Mouse (Mus musculus) liver, postnatal 0 days (tissue): ENCODE results near the gene Mrps34. TPM values are rescaled to one million over a fixed set of nuclear protein-coding genes. Genes with fewer than 3 reads are reported as not detected.

Experiments used
- ATAC-seq: fragments of 200-750 bp; cut with Nextera tagmentation; 2 replicates; pipeline ENCODE4 v1.8.0; 2017; ENCODE audit warnings: mild to moderate bottlenecking, moderate library complexity
- DNase-seq: peaks from one replicate; pipeline ENCODE4 v3.0.0-alpha.2; 2016
- H3K27ac ChIP-seq: fragments of 300-500 bp; sonication (generic); 2 replicates; pipeline ENCODE4 v1.5.1; 2014; ENCODE audit warnings: antibody characterized with exemption, moderate library complexity, mild to moderate bottlenecking, low read depth
- H3K27me3 ChIP-seq: fragments of 300-500 bp; sonication (generic); 2 replicates; pipeline ENCODE4 v1.6.1; 2014; ENCODE audit warnings: low read length, control low read depth, mixed read lengths; ENCODE audit not compliant: insufficient read depth
- H3K36me3 ChIP-seq: fragments of 300-500 bp; sonication (generic); replicated peaks from 2 replicates; pipeline ENCODE4 v1.6.1; 2014; ENCODE audit warnings: mild to moderate bottlenecking, control low read depth, low read length, moderate library complexity, mixed read lengths; ENCODE audit not compliant: insufficient read depth
- H3K4me1 ChIP-seq: fragments of 300-500 bp; sonication (generic); 2 replicates; pipeline ENCODE4 v1.6.1; 2014; ENCODE audit warnings: antibody characterized with exemption, mild to moderate bottlenecking, control low read depth; ENCODE audit not compliant: insufficient read depth
- H3K4me2 ChIP-seq: fragments of 300-500 bp; sonication (generic); 2 replicates; pipeline ENCODE4 v1.6.1; 2014; ENCODE audit warnings: low read depth, mild to moderate bottlenecking, low read length, moderate library complexity, mixed read lengths
- H3K4me3 ChIP-seq: fragments of 300-500 bp; sonication (generic); 2 replicates; pipeline ENCODE4 v1.5.1; 2014; ENCODE audit warnings: low read depth, low read length
- H3K9ac ChIP-seq: fragments of 300-500 bp; sonication (generic); replicated peaks from 2 replicates; pipeline ENCODE4 v1.6.1; 2014; ENCODE audit warnings: mild to moderate bottlenecking, moderate library complexity
- H3K9me3 ChIP-seq: fragments of 300-500 bp; sonication (generic); 2 replicates; pipeline ENCODE4 v1.6.1; 2016; ENCODE audit warnings: mild to moderate bottlenecking, control low read depth, low read length, mixed read lengths
- CTCF ChIP-seq: sonication (generic); IDR thresholded peaks from 2 replicates; pipeline ENCODE4 v1.5.1; 2016; ENCODE audit warnings: antibody characterized with exemption, low read depth
- EP300 ChIP-seq: IDR thresholded peaks from 2 replicates; pipeline ENCODE4 v1.6.1; 2016; ENCODE audit warnings: antibody characterized with exemption, low read depth, mild to moderate bottlenecking
- WGBS: fragments of 180-500 bp; shearing (Covaris S2); extraction: QIAGEN DNeasy Blood & Tissue Kit; methylation state at CpG from one replicate; pipeline ENCODE4 v1.1.7; 2014; ENCODE audit not compliant: insufficient replicate concordance; 5-methylcytosine and 5-hydroxymethylcytosine counted together
- polyA plus RNA-seq: library from polyadenylated mRNA; unstranded; fragments of >200 nt; fragmentation: Nextera tagmentation; extraction: Ambion mirVana; gene quantifications from 2 replicates; pipeline ENCODE4 v1.2.1, GENCODE M21; 2015

Mrps34 gene
- polyA plus RNA-seq, 1 experiment from 2014 or later, result 99.6 TPM

GRCm38 (mm10) chr17:24861785-24862184 is 33.1 kb upstream of the Mrps34 start:
- no peak for TF ChIP-seq EP300
- TF ChIP-seq CTCF, result no peak
- Histone ChIP-seq H3K4me3 (no peak overlapping the region), H3K4me1 (peaks cover 29% of the 10 kb centered on the region), H3K4me2 (no peak overlapping the region), H3K9ac (no peak overlapping the region), H3K27ac (no peak overlapping the region), H3K9me3 (no peaks in the 10 kb centered on the region), H3K36me3 (peaks cover 72% of the 10 kb centered on the region), H3K27me3 (no peaks in the 10 kb centered on the region)
- 89% methylated on average over 3 of the region's 3 CpGs for WGBS
- ATAC-seq, result no peak
- DNase-seq, result no peak

GRCm38 (mm10) chr17:24865776-24866175 is 29.1 kb upstream of the Mrps34 start, which contains the start of gene Igfals:
Gene Igfals (plus strand): TSS chr17:24865997.
- H3K27me3 ChIP-seq, result no peaks in the 10 kb centered on the region
- WGBS, result 88% methylated on average over 8 of the region's 8 CpGs
- TF ChIP-seq EP300 (no peak), CTCF (no peak)

GRCm38 (mm10) chr17:24867914-24868313 is 27.0 kb upstream of the Mrps34 start:
- Histone ChIP-seq H3K9ac (no peak overlapping the region), H3K27me3 (no peaks in the 10 kb centered on the region), H3K4me3 (no peak overlapping the region), H3K4me1 (no peaks in the 10 kb centered on the region; the same call in 1 of the 2 replicates), H3K9me3 (no peaks in the 10 kb centered on the region), H3K27ac (no peak overlapping the region), H3K4me2 (no peak overlapping the region), H3K36me3 (peaks cover 27% of the 10 kb centered on the region)
- no peak for ATAC-seq
- no peak for DNase-seq
- 92% methylated on average over 10 of the region's 10 CpGs for WGBS
- no peak for TF ChIP-seq EP300
- TF ChIP-seq CTCF, result no peak

More at GRCm38 (mm10) chr17:24865776-24866175, 29.1 kb upstream of the Mrps34 start, which contains the start of gene Igfals:
- H3K9ac ChIP-seq, result no peak within 1 kb of the TSS
- no peak for DNase-seq
- no peak within 1 kb of the TSS for H3K4me3 ChIP-seq
- ATAC-seq, result no peak
- H3K4me2 ChIP-seq, result no peak within 1 kb of the TSS
- peaks cover 47% of the 10 kb centered on the region for H3K36me3 ChIP-seq
- no peaks in the 10 kb centered on the region for H3K9me3 ChIP-seq
- H3K4me1 ChIP-seq, result no peaks in the 10 kb centered on the region; the same call in 1 of the 2 replicates
- no peak within 1 kb of the TSS for H3K27ac ChIP-seq

- WGBS, result 42% methylated on average over 4 of the region's 4 CpGs
- Histone ChIP-seq H3K9ac (no peak overlapping the region), H3K4me1 (peaks cover 11% of the 10 kb centered on the region), H3K27ac (no peak overlapping the region), H3K4me2 (no peak overlapping the region), H3K27me3 (no peaks in the 10 kb centered on the region), H3K4me3 (no peak overlapping the region), H3K36me3 (no peaks in the 10 kb centered on the region), H3K9me3 (no peaks in the 10 kb centered on the region)
- no peak for ATAC-seq
- TF ChIP-seq CTCF, result no peak
- TF ChIP-seq EP300, result no peak
- DNase-seq, result no peak
Observed at GRCm38 (mm10) chr17:24873695-24874404, 21.1 kb upstream of the Mrps34 start.

GRCm38 (mm10) chr17:24874405-24874745 is 20.5 kb upstream of the Mrps34 start:
- Histone ChIP-seq H3K9me3 (no peaks in the 10 kb centered on the region), H3K9ac (no peak overlapping the region), H3K4me2 (no peak overlapping the region), H3K27ac (no peak overlapping the region), H3K4me1 (peaks cover 11% of the 10 kb centered on the region), H3K36me3 (no peaks in the 10 kb centered on the region), H3K4me3 (no peak overlapping the region), H3K27me3 (no peaks in the 10 kb centered on the region)
- WGBS, result 47% methylated on average over 1 of the region's 1 CpGs
- TF ChIP-seq EP300, result no peak
- no peak for TF ChIP-seq CTCF
- ATAC-seq (no peak), DNase-seq (no peak)

GRCm38 (mm10) chr17:24874989-24875388 is 19.9 kb upstream of the Mrps34 start:
- H3K27ac ChIP-seq, result no peak overlapping the region
- H3K4me1 ChIP-seq, result peaks cover 11% of the 10 kb centered on the region; the same call in 1 of the 2 replicates
- no peaks in the 10 kb centered on the region for H3K9me3 ChIP-seq
- TF ChIP-seq CTCF (no peak), EP300 (no peak)
- no peaks in the 10 kb centered on the region for H3K27me3 ChIP-seq
- ATAC-seq, result no peak
- no peak overlapping the region for H3K9ac ChIP-seq
- WGBS, result 70% methylated on average over 8 of the region's 8 CpGs
- no peak overlapping the region for H3K4me2 ChIP-seq
- H3K36me3 ChIP-seq, result no peaks in the 10 kb centered on the region
- H3K4me3 ChIP-seq, result no peak overlapping the region
- no peak for DNase-seq
